Comparison of ENCODE assay signal across 21 mouse cellular contexts in genomic region chr19:46653188-46653587, GRCm38 (mm10). TPM values are rescaled to one million over a fixed set of nuclear protein-coding genes. Genes with fewer than 3 reads are reported as not detected.
"Had no signal": no experiment of that assay in that cellular context is flagged by ENCODE, and none has a peak within 500 bp of the region (broad histone marks: within the 10 kb centered on the region; RNA-seq: fewer than 3 reads in every experiment).

No protein-coding gene starts in this region.

- H3K4me1 ChIP-seq: midbrain, embryonic 10.5 days; midbrain, embryonic 12.5 days; neural tube, embryonic 13.5 days; neural tube, embryonic 15.5 days had no signal

- DNase-seq: liver, embryonic 13.5 days; lung, adult 18-20 months; lung, embryonic 14.5 days; lung, postnatal 10 days; lung, postnatal 4 days; midbrain, embryonic 14.5 days; retina, postnatal 1 day; right cerebral cortex, adult 18-20 months; right cerebral cortex, postnatal 25 days; right cerebral cortex, postnatal 4 days; spleen, adult 18-20 months had no signal

- H3K27ac ChIP-seq: liver, embryonic 13.5 days; liver, embryonic 15.5 days; midbrain, embryonic 10.5 days; midbrain, embryonic 12.5 days; neural tube, embryonic 13.5 days; neural tube, embryonic 15.5 days had no signal

- H3K27me3 ChIP-seq: liver, embryonic 13.5 days; liver, embryonic 15.5 days; megakaryocyte, embryonic 14.5 days; midbrain, embryonic 12.5 days; neural tube, embryonic 13.5 days; neural tube, embryonic 15.5 days had no signal

- H3K4me3 ChIP-seq: liver, embryonic 13.5 days; liver, embryonic 15.5 days; megakaryocyte, embryonic 14.5 days; midbrain, embryonic 10.5 days; midbrain, embryonic 12.5 days; myocyte; neural tube, embryonic 13.5 days; neural tube, embryonic 15.5 days had no signal

- H3K9me3 ChIP-seq: liver, embryonic 13.5 days; liver, embryonic 15.5 days; megakaryocyte, embryonic 14.5 days; midbrain, embryonic 10.5 days; midbrain, embryonic 12.5 days; neural tube, embryonic 13.5 days; neural tube, embryonic 15.5 days had no signal

- H3K9ac ChIP-seq: liver, embryonic 13.5 days; liver, embryonic 15.5 days; lung, embryonic 14.5 days; midbrain, embryonic 12.5 days; neural tube, embryonic 13.5 days; neural tube, embryonic 15.5 days had no signal

- H3K4me2 ChIP-seq: liver, embryonic 13.5 days; liver, embryonic 15.5 days; lung, embryonic 14.5 days; midbrain, embryonic 12.5 days; neural tube, embryonic 13.5 days; neural tube, embryonic 15.5 days had no signal

- ATAC-seq: midbrain, embryonic 16.5 days had no signal

RNA-seq across cellular contexts. Expression of gene Cyp17a1, which starts 19.8 kb away (rescaled TPM):
- polyA plus RNA-seq: liver, embryonic 13.5 days; lung, embryonic 14.5 days; midbrain, embryonic 10.5 days; midbrain, embryonic 12.5 days; midbrain, embryonic 14.5 days; midbrain, embryonic 16.5 days; myocyte; neural tube, embryonic 11.5 days; neural tube, embryonic 13.5 days; neural tube, embryonic 15.5 days; stomach, embryonic 14.5 days had no signal
